Mouse (Mus musculus): ENCODE measurements around the gene Kdm4a. TPM values are rescaled to one million over a fixed set of nuclear protein-coding genes. Genes with fewer than 3 reads are reported as not detected.

Gene Kdm4a
- polyA plus RNA-seq, 1 experiment from 2014 or later = 67.5 TPM

DNA sequence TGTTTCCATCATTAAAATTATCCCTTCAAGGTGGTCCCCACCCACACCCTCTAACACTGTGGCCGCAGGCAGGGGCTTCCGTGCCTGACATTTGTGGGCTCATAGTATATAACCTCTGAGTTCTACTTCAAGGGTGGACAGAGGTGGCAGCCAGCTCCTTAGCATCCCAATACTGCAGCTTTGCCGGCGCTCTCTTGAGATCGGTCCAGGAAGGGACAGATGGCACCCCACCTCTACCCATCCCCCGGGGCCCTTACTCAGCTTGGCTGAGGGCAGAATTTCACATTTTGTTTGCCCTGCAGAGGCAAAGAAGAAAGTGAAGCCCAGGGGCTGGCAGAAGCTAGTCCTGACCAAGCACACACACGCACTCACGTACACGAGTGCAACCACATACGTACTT, 42.5 kb downstream of the Kdm4a start:
- no peaks in the 10 kb centered on the region; the same call in 1 of the 2 replicates for H3K4me1 ChIP-seq (replicated peaks; ENCODE audit: control insufficient read depth, insufficient read depth, low read length)
- no peak overlapping the region for H3K4me2 ChIP-seq (replicated peaks; ENCODE audit: low read depth, low read length)
- no peak overlapping the region for H3K27ac ChIP-seq (ENCODE audit: low read depth, low read length)
- no peak overlapping the region for H3K9ac ChIP-seq (ENCODE audit: low read depth, low read length)
- H3K27me3 ChIP-seq (ENCODE audit: control insufficient read depth, insufficient read depth, low read length) = no peaks in the 10 kb centered on the region
- WGBS = 97% methylated on average over 10 of the region's 10 CpGs
- DNase-seq (ENCODE audit: low spot score) (no peak), ATAC-seq (ENCODE audit: low FRiP score) (no peak)
- no peaks in the 10 kb centered on the region for H3K9me3 ChIP-seq (ENCODE audit: control insufficient read depth, low read length)
- peaks cover 11% of the 10 kb centered on the region for H3K36me3 ChIP-seq (ENCODE audit: control insufficient read depth, insufficient read depth, low read length)
- H3K4me3 ChIP-seq (ENCODE audit: low read depth, low read length) = no peak overlapping the region

DNA sequence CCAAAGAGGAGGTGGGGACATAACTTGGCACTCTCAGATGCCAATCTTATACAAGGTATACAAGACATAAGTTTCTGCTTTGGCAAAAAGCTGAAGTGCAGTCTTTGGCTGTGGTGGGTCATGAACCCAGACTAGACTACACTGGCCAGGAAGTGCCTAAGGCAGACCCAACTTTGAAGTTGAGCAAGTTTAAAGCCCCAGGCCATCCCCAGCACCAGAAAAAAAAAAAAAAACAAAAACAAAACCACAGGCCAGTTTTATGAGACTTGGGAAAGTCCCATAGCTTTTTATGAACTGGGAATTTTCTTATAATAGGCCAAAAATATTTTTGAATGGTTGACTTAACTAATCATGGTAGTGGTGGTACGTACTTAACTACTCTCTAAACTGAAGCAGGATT, 44.4 kb downstream of the Kdm4a start:
- Histone ChIP-seq H3K27ac (ENCODE audit: low read depth, low read length) (0 out of 2 replicates have a peak overlapping the region, but pooled peaks have one; percentile 76), H3K9me3 (ENCODE audit: control insufficient read depth, low read length) (no peaks in the 10 kb centered on the region), H3K36me3 (ENCODE audit: control insufficient read depth, insufficient read depth, low read length) (peaks cover 11% of the 10 kb centered on the region), H3K4me1 (replicated peaks; ENCODE audit: control insufficient read depth, insufficient read depth, low read length) (no peaks in the 10 kb centered on the region; the same call in 1 of the 2 replicates), H3K9ac (ENCODE audit: low read depth, low read length) (peak overlapping the region; percentile 51; the same call in 1 of the 2 replicates), H3K4me2 (replicated peaks; ENCODE audit: low read depth, low read length) (peak overlapping the region; percentile 58), H3K4me3 (ENCODE audit: low read depth, low read length) (peak overlapping the region; percentile 70), H3K27me3 (ENCODE audit: control insufficient read depth, insufficient read depth, low read length) (no peaks in the 10 kb centered on the region)
- ATAC-seq (ENCODE audit: low FRiP score) = no peak
- no peak for DNase-seq (ENCODE audit: low spot score)
- 91% methylated on average over 1 of the region's 1 CpGs for WGBS

DNA sequence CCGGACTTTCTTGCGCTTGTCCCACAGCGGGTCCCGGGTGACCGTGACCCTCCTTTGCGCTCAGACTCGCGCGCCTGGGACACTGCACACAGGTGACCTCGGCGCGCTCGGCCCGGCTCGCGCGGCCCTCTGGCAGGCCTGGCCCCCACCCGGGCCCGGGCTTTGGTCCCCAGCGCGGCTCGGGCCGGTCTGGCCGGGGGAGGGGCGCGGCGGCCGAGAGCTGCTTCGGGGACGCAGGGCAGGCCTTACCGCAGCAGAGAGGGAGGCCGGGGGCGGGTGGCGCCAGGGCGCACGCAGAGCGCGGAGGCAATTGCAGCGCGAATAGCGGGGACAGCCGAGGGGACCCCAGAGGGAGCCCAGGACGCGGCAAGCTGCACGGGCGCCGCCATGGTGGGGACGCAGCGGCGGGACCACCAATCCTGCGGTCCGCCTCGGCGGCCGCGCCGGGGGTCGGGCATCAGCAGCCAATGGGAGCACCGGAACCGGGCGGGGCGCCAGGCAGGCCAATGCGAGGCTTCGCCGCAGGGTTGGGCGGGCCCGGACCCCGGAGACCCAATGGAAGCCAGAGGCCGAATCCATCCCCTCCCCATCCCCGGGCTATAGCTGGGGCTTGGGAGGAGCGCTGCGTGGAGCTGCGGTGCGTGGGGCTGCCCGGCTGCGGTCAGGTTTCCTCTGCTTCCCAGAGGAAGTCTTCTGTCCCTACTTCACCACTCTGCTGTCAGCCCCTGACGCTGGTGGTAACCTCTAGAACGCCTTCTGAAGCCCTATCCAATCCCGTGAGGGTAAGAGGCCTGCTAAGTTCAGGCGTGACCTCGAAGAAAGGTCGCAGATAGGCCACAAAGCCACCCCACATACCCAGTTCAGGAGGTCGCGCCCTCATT, 45.1 kb downstream of the Kdm4a start, which contains the start of gene St3gal3:
Gene St3gal3 (minus strand): TSS at position 430 of the 881 bp plus-strand sequence.
- Histone ChIP-seq H3K9me3 (ENCODE audit: control insufficient read depth, low read length) (no peaks in the 10 kb centered on the region), H3K9ac (ENCODE audit: low read depth, low read length) (peak within 1 kb of the TSS; percentile 64), H3K27me3 (ENCODE audit: control insufficient read depth, insufficient read depth, low read length) (no peaks in the 10 kb centered on the region), H3K4me2 (replicated peaks; ENCODE audit: low read depth, low read length) (peak within 1 kb of the TSS; percentile 58), H3K27ac (ENCODE audit: low read depth, low read length) (peak within 1 kb of the TSS; percentile 79), H3K4me1 (replicated peaks; ENCODE audit: control insufficient read depth, insufficient read depth, low read length) (no peaks in the 10 kb centered on the region; the same call in 1 of the 2 replicates), H3K4me3 (ENCODE audit: low read depth, low read length) (peak within 1 kb of the TSS; percentile 70), H3K36me3 (ENCODE audit: control insufficient read depth, insufficient read depth, low read length) (peaks cover 11% of the 10 kb centered on the region)
- ATAC-seq (ENCODE audit: low FRiP score) (peak; percentile 99), DNase-seq (ENCODE audit: low spot score) (peak; percentile 96)
- WGBS = under 1% methylated on average over 72 of the region's 84 CpGs

DNA sequence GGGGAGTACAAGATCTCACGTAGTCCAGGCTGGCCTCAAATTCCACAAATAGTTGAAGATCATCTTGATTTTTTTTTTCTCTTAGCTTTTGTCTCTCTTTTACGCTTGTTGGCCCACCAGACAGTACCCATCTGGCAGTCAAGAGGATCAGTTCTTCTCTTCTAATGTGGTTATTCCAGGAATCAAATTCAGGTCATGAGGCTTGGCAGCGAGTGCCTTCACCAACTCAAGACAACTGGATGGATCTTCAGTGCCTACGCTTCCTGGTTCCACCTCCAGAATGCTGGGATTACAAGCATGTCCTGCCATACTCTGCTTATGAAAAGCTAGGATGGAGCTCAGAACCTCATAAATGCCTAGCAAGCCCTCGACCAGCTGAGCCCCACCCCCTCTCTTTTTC, 48.5 kb downstream of the Kdm4a start:
- Histone ChIP-seq H3K9me3 (ENCODE audit: control insufficient read depth, low read length) (no peaks in the 10 kb centered on the region), H3K27me3 (ENCODE audit: control insufficient read depth, insufficient read depth, low read length) (no peaks in the 10 kb centered on the region), H3K27ac (ENCODE audit: low read depth, low read length) (no peak overlapping the region), H3K4me1 (replicated peaks; ENCODE audit: control insufficient read depth, insufficient read depth, low read length) (no peaks in the 10 kb centered on the region; the same call in 1 of the 2 replicates), H3K4me3 (ENCODE audit: low read depth, low read length) (no peak overlapping the region), H3K36me3 (ENCODE audit: control insufficient read depth, insufficient read depth, low read length) (peaks cover 1% of the 10 kb centered on the region), H3K9ac (ENCODE audit: low read depth, low read length) (no peak overlapping the region), H3K4me2 (replicated peaks; ENCODE audit: low read depth, low read length) (no peak overlapping the region)
- ATAC-seq (ENCODE audit: low FRiP score) (no peak), DNase-seq (ENCODE audit: low spot score) (no peak)
- 90% methylated on average over 5 of the region's 5 CpGs for WGBS

DNA sequence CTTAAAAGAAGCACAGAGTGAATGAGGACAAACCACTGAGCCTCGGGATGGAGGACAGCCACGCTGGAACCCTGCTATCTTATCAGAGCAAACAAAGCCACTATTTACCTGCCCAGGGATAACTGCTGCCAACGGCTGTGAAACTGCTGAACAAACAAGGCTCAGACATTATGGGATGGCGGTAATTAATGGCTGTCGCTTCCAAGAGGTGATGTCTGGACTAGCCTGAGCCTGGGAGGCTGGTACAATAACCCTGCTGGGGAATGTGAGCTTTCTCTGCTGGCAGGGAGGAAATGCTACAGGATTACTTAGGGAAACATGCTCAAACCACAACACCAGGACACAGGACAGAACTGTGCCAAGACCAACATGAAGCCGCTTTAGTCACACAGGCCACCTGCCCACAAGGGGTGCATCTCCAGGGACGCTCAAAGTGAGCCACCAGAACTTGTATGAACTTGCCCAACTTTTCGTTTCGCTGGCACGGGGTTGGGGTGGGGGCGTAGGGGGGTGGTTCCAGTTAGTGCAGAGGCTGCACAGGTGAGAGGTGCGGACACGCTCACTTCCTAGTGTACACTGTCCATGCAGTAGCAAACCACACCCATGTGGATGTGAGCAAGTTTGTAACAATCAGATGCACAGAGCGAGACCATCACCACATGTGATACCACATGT, 56.7 kb downstream of the Kdm4a start:
- Histone ChIP-seq H3K27me3 (ENCODE audit: control insufficient read depth, insufficient read depth, low read length) (no peaks in the 10 kb centered on the region), H3K9me3 (ENCODE audit: control insufficient read depth, low read length) (no peaks in the 10 kb centered on the region), H3K4me1 (replicated peaks; ENCODE audit: control insufficient read depth, insufficient read depth, low read length) (no peaks in the 10 kb centered on the region), H3K9ac (ENCODE audit: low read depth, low read length) (no peak overlapping the region), H3K4me3 (ENCODE audit: low read depth, low read length) (no peak overlapping the region), H3K27ac (ENCODE audit: low read depth, low read length) (no peak overlapping the region), H3K4me2 (replicated peaks; ENCODE audit: low read depth, low read length) (no peak overlapping the region), H3K36me3 (ENCODE audit: control insufficient read depth, insufficient read depth, low read length) (no peaks in the 10 kb centered on the region)
- no peak for DNase-seq (ENCODE audit: low spot score)
- no peak for ATAC-seq (ENCODE audit: low FRiP score)
- WGBS = 91% methylated on average over 14 of the region's 14 CpGs

DNA sequence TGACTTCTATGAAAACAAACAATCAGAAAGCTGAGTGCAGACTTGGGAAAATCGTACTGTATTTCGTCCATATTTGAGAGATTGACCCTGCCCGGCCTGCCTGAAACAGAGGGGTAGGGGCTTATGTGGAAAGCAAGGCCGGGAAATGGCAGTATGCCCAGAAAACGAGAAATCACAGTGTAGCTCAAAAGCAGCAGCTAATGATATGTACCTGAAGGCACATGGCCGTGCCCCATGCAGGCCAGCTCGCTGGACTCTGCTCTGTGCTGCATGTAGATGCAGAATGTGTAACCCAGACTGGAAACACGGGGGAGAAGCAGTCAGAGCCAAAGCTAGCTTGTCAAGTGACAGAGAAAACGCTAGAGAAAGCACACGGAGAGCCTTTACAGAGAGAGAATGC, 57.8 kb downstream of the Kdm4a start:
- H3K27ac ChIP-seq (ENCODE audit: low read depth, low read length) = no peak overlapping the region
- DNase-seq (ENCODE audit: low spot score) (no peak), ATAC-seq (ENCODE audit: low FRiP score) (no peak)
- no peaks in the 10 kb centered on the region for H3K36me3 ChIP-seq (ENCODE audit: control insufficient read depth, insufficient read depth, low read length)
- H3K4me1 ChIP-seq (replicated peaks; ENCODE audit: control insufficient read depth, insufficient read depth, low read length) = no peaks in the 10 kb centered on the region
- no peaks in the 10 kb centered on the region for H3K9me3 ChIP-seq (ENCODE audit: control insufficient read depth, low read length)
- 89% methylated on average over 10 of the region's 10 CpGs for WGBS
- no peaks in the 10 kb centered on the region for H3K27me3 ChIP-seq (ENCODE audit: control insufficient read depth, insufficient read depth, low read length)
- no peak overlapping the region for H3K4me2 ChIP-seq (replicated peaks; ENCODE audit: low read depth, low read length)
- H3K9ac ChIP-seq (ENCODE audit: low read depth, low read length) = no peak overlapping the region
- no peak overlapping the region for H3K4me3 ChIP-seq (ENCODE audit: low read depth, low read length)

DNA sequence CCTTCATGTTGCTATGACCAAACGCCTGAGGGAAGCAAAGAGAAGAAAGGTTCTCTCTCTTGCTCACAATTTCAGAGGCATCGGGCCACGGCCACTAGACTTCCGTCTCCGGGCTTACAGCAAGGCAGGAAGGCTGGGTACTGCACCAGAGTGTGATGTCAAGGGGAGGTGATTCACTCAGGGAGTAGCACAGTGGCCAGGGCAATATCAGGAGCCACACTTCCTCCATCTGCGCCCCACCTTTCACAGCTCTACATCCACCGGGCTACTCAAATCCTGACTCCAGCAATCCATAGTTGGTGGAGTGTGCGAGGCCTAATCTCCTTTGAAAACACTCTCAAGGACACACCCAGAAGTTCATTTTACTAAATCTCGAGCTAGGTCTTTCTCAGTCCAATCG, 62.3 kb downstream of the Kdm4a start:
- no peak overlapping the region for H3K4me3 ChIP-seq (ENCODE audit: low read depth, low read length)
- H3K27me3 ChIP-seq (ENCODE audit: control insufficient read depth, insufficient read depth, low read length) = no peaks in the 10 kb centered on the region
- no peaks in the 10 kb centered on the region for H3K36me3 ChIP-seq (ENCODE audit: control insufficient read depth, insufficient read depth, low read length)
- H3K4me2 ChIP-seq (replicated peaks; ENCODE audit: low read depth, low read length) = no peak overlapping the region
- H3K4me1 ChIP-seq (replicated peaks; ENCODE audit: control insufficient read depth, insufficient read depth, low read length) = no peaks in the 10 kb centered on the region
- DNase-seq (ENCODE audit: low spot score) (no peak), ATAC-seq (ENCODE audit: low FRiP score) (no peak)
- H3K9me3 ChIP-seq (ENCODE audit: control insufficient read depth, low read length) = no peaks in the 10 kb centered on the region
- no peak overlapping the region for H3K27ac ChIP-seq (ENCODE audit: low read depth, low read length)
- 96% methylated on average over 10 of the region's 10 CpGs for WGBS
- no peak overlapping the region for H3K9ac ChIP-seq (ENCODE audit: low read depth, low read length)

DNA sequence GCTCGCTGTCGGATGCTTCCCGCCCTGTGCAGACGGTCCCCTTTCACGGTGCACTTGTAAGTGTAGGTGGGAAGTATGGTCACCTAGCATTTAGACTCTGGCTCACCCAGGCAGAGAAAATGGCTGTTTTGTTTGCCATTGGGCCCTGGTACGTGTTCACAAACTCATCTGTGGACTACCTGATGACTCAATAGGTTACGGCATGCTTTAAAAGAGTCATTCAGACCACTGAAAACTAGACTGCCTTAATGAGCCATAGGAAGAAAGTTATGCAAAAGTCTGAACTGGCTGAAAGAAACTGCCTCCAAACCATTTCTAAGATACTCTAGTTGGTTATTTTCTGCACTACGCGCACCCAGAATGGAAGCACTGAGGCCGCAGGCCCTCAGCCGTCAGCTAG, 63.7 kb downstream of the Kdm4a start:
- no peaks in the 10 kb centered on the region for H3K9me3 ChIP-seq (ENCODE audit: control insufficient read depth, low read length)
- WGBS = 91% methylated on average over 11 of the region's 11 CpGs
- no peak overlapping the region for H3K9ac ChIP-seq (ENCODE audit: low read depth, low read length)
- no peak overlapping the region for H3K27ac ChIP-seq (ENCODE audit: low read depth, low read length)
- no peaks in the 10 kb centered on the region for H3K27me3 ChIP-seq (ENCODE audit: control insufficient read depth, insufficient read depth, low read length)
- H3K4me1 ChIP-seq (replicated peaks; ENCODE audit: control insufficient read depth, insufficient read depth, low read length) = no peaks in the 10 kb centered on the region
- H3K4me3 ChIP-seq (ENCODE audit: low read depth, low read length) = no peak overlapping the region
- H3K4me2 ChIP-seq (replicated peaks; ENCODE audit: low read depth, low read length) = no peak overlapping the region
- DNase-seq (ENCODE audit: low spot score) (no peak), ATAC-seq (ENCODE audit: low FRiP score) (no peak)
- H3K36me3 ChIP-seq (ENCODE audit: control insufficient read depth, insufficient read depth, low read length) = no peaks in the 10 kb centered on the region
